Mouse (Mus musculus): ENCODE measurements around the gene Heg1. TPM values are rescaled to one million over a fixed set of nuclear protein-coding genes. Genes with fewer than 3 reads are reported as not detected.

The Heg1 gene
- total and polyA plus RNA-seq, 3 experiments = 40.8 to 77.1 (median 67.2) TPM

GRCm38 (mm10) chr16:33795887-33796286 is 111.7 kb downstream of the Heg1 start:
- dilution Hi-C loops (cut with MboI; ENCODE audit: extremely low pct_ligation_motif_present, extremely low pct_unique_long_range_greater_than_20kb, low sequenced_read_pairs) (no loop called here), in situ Hi-C loops (cut with MboI; ENCODE audit: low pct_ligation_motif_present, low pct_unique_long_range_greater_than_20kb, low sequenced_read_pairs) (no loop called here)
- Histone ChIP-seq H3K36me3 (replicated peaks in 1 of 2; ENCODE audit: control insufficient read depth in 1 of 2, insufficient read depth in 1 of 2, low read length in 1 of 2) (no peaks in the 10 kb centered on the region), H3K27ac (ENCODE audit: insufficient read depth, low read depth) (no peak overlapping the region), H3K27me3 (replicated peaks) (peaks cover 5% of the 10 kb centered on the region), H3K4me1 (ENCODE audit: control insufficient read depth in 1 of 2, insufficient read depth in 2 of 2) (0 out of 4 replicates have a peak, but pooled peaks cover 0 to 2% of the 10 kb centered on the region in 2 experiments), H3K4me2 (ENCODE audit: insufficient read depth, low read depth, poor library complexity, severe bottlenecking) (no peak overlapping the region), H3K9me3 (replicated peaks; ENCODE audit: low read length) (no peaks in the 10 kb centered on the region), H3K9ac (ENCODE audit: insufficient read depth, low read depth) (no peak overlapping the region), H3K4me3 (replicated peaks in 1 of 3; ENCODE audit: low read depth in 2 of 3, low read length in 2 of 3, poor library complexity in 1 of 3) (no peak overlapping the region), H3K79me2 (replicated peaks; ENCODE audit: control insufficient read depth, extremely low read depth, insufficient read depth, poor library complexity, severe bottlenecking) (no peaks in the 10 kb centered on the region)
- TF ChIP-seq MAX (IDR thresholded peaks at IDR 0.05; ENCODE audit: low read length) (no peak), ZC3H11A (IDR thresholded peaks at IDR 0.05; ENCODE audit: low read depth, low read length) (no peak), USF2 (conservative IDR thresholded peaks at IDR 0.05; ENCODE audit: low read depth, low read length) (no peak), RCOR1 (conservative IDR thresholded peaks at IDR 0.05; ENCODE audit: low read depth, low read length) (no peak), NRF1 (IDR thresholded peaks at IDR 0.05; ENCODE audit: low read depth, low read length) (no peak), SIN3A (IDR thresholded peaks at IDR 0.05; ENCODE audit: low read length) (no peak), CHD1 (IDR thresholded peaks at IDR 0.05; ENCODE audit: low read depth, low read length) (no peak), NELFE (IDR thresholded peaks at IDR 0.05; ENCODE audit: low read depth, low read length) (no peak), MXI1 (IDR thresholded peaks at IDR 0.05; ENCODE audit: low read depth, low read length) (no peak), KAT2A (IDR thresholded peaks at IDR 0.05; ENCODE audit: insufficient replicate concordance, low read length) (no peak), PAX5 (IDR thresholded peaks at IDR 0.05; ENCODE audit: low read length) (no peak)
- no peak for DNase-seq (ENCODE audit: extremely low read depth)

- H3K27ac ChIP-seq (ENCODE audit: insufficient read depth, low read depth) = no peak overlapping the region
- no peaks in the 10 kb centered on the region for H3K36me3 ChIP-seq (replicated peaks in 1 of 2; ENCODE audit: control insufficient read depth in 1 of 2, insufficient read depth in 1 of 2, low read length in 1 of 2)
- no peak overlapping the region for H3K9ac ChIP-seq (ENCODE audit: insufficient read depth, low read depth)
- in situ Hi-C loops (cut with MboI; ENCODE audit: low pct_ligation_motif_present, low pct_unique_long_range_greater_than_20kb, low sequenced_read_pairs) (no loop called here), dilution Hi-C loops (cut with MboI; ENCODE audit: extremely low pct_ligation_motif_present, extremely low pct_unique_long_range_greater_than_20kb, low sequenced_read_pairs) (no loop called here)
- no peak overlapping the region for H3K4me2 ChIP-seq (ENCODE audit: insufficient read depth, low read depth, poor library complexity, severe bottlenecking)
- TF ChIP-seq SIN3A (IDR thresholded peaks at IDR 0.05; ENCODE audit: low read length) = no peak
- peak; percentile 15; the same call in 1 of the 2 replicates for TF ChIP-seq MAX (IDR thresholded peaks at IDR 0.05; ENCODE audit: low read length)
- no peak for TF ChIP-seq PAX5 (IDR thresholded peaks at IDR 0.05; ENCODE audit: low read length)
- no peak for TF ChIP-seq RAD21 (IDR thresholded peaks at IDR 0.05; ENCODE audit: low read depth, low read length)
- no peak for TF ChIP-seq EP300 (IDR thresholded peaks at IDR 0.05; ENCODE audit: low read length)
- no peak for TF ChIP-seq POLR2A (IDR thresholded peaks at IDR 0.05; ENCODE audit: low read depth, low read length)
- TF ChIP-seq UBTF (IDR thresholded peaks at IDR 0.05; ENCODE audit: low read depth, low read length) = no peak
- TF ChIP-seq NELFE (IDR thresholded peaks at IDR 0.05; ENCODE audit: low read depth, low read length) = no peak
- TF ChIP-seq USF2 (conservative IDR thresholded peaks at IDR 0.05; ENCODE audit: low read depth, low read length) = peak; percentile 29; the same call in 1 of the 2 replicates
- peak; percentile 48 for TF ChIP-seq USF1 (IDR thresholded peaks at IDR 0.05; ENCODE audit: low read depth, low read length)
- no peaks in the 10 kb centered on the region for H3K9me3 ChIP-seq (replicated peaks; ENCODE audit: low read length)
- peaks cover 5% of the 10 kb centered on the region for H3K27me3 ChIP-seq (replicated peaks)
- DNase-seq (ENCODE audit: extremely low read depth) = no peak
- 0 out of 4 replicates have a peak, but pooled peaks cover 0 to 2% of the 10 kb centered on the region in 2 experiments for H3K4me1 ChIP-seq (ENCODE audit: control insufficient read depth in 1 of 2, insufficient read depth in 2 of 2)
- H3K79me2 ChIP-seq (replicated peaks; ENCODE audit: control insufficient read depth, extremely low read depth, insufficient read depth, poor library complexity, severe bottlenecking) = no peaks in the 10 kb centered on the region
- H3K4me3 ChIP-seq (replicated peaks in 1 of 3; ENCODE audit: low read depth in 2 of 3, low read length in 2 of 3, poor library complexity in 1 of 3) = no peak overlapping the region
Measured at GRCm38 (mm10) chr16:33796756-33797155, 112.6 kb downstream of the Heg1 start.

All from CH12.LX (cell line).